13 mouse cellular contexts compared by ENCODE assay signal in genomic region chr1:91770676-91771075, GRCm38 (mm10). TPM values are rescaled to one million over a fixed set of nuclear protein-coding genes. Genes with fewer than 3 reads are reported as not detected.
A peak's percentile ranks its signal among the peaks of the same experiment; 100 is the strongest.
DNase-seq lines count a peak whose midpoint lies in the region; ATAC-seq and TF ChIP-seq lines count a peak whose summit lies in the region.
"Had no signal": no experiment of that assay in that cellular context is flagged by ENCODE, and none has a peak within 500 bp of the region (broad histone marks: within the 10 kb centered on the region; RNA-seq: fewer than 3 reads in every experiment).

No protein-coding gene starts in this region.

- peak overlapping the region; percentile 58 for H3K4me2 ChIP-seq in heart, embryonic 11.5 days
- H3K4me2 ChIP-seq in liver, embryonic 11.5 days = peak overlapping the region; percentile 31
- peak overlapping the region; percentile 16 for H3K4me2 ChIP-seq in limb, embryonic 14.5 days (replicated peaks; ENCODE audit: low read depth, low read length, severe bottlenecking)

- H3K36me3 ChIP-seq in heart, embryonic 11.5 days (ENCODE audit: control insufficient read depth, insufficient read depth, low read length) = no peaks in the 10 kb centered on the region
- no peaks in the 10 kb centered on the region for H3K36me3 ChIP-seq in liver, embryonic 11.5 days (ENCODE audit: control insufficient read depth, insufficient read depth, low read length)
- H3K36me3 ChIP-seq in embryonic facial prominence, embryonic 10.5 days (replicated peaks) = no peaks in the 10 kb centered on the region
- H3K36me3 ChIP-seq in limb, embryonic 14.5 days (ENCODE audit: control insufficient read depth, insufficient read depth, low read length) = no peaks in the 10 kb centered on the region

- TF ChIP-seq POLR2A in limb, embryonic 14.5 days (IDR thresholded peaks at IDR 0.05; ENCODE audit: borderline replicate concordance, extremely low read depth, insufficient read depth, insufficient read length) = no peak

- no peak for DNase-seq in heart, adult 9 months (ENCODE audit: low spot score in 2 of 2)
- DNase-seq in liver, embryonic 11.5 days (ENCODE audit: low spot score) = no peak
- DNase-seq in liver = no peak
- DNase-seq in embryonic facial prominence, embryonic 10.5 days (ENCODE audit: low spot score) = peak; percentile 51
- no peak for DNase-seq in limb, embryonic 14.5 days (ENCODE audit: low spot score)
- DNase-seq in natural killer cell, adult 2 months (ENCODE audit: low spot score in 2 of 2) = no peak
- DNase-seq in spleen, adult 18-20 months = no peak
- DNase-seq: cerebellum, postnatal 10 days; thymus, adult 2 months had no signal

- no peak overlapping the region for H3K27ac ChIP-seq in heart, embryonic 11.5 days (ENCODE audit: low read depth, low read length)
- H3K27ac ChIP-seq in liver, embryonic 11.5 days (ENCODE audit: low read depth, low read length) = no peak overlapping the region
- H3K27ac ChIP-seq in embryonic facial prominence, embryonic 10.5 days (replicated peaks) = peak overlapping the region; percentile 68
- no peak overlapping the region for H3K27ac ChIP-seq in limb, embryonic 14.5 days (replicated peaks; ENCODE audit: low read depth, low read length)

- H3K9me3 ChIP-seq in heart, embryonic 11.5 days (replicated peaks; ENCODE audit: control insufficient read depth, low read length) = no peaks in the 10 kb centered on the region
- no peaks in the 10 kb centered on the region for H3K9me3 ChIP-seq in liver, embryonic 11.5 days (ENCODE audit: control insufficient read depth, low read length)
- no peaks in the 10 kb centered on the region for H3K9me3 ChIP-seq in embryonic facial prominence, embryonic 10.5 days
- H3K9me3 ChIP-seq in limb, embryonic 14.5 days (ENCODE audit: control insufficient read depth, low read length) = no peaks in the 10 kb centered on the region

- no peak for ATAC-seq in heart, embryonic 11.5 days (replicated peaks; ENCODE audit: insufficient number of reproducible peaks, low FRiP score, low TSS enrichment)
- ATAC-seq in liver, embryonic 11.5 days (replicated peaks; ENCODE audit: low FRiP score) = no peak
- 0 out of 2 replicates have a peak, but pooled peaks have one; percentile 26 for ATAC-seq in limb, embryonic 14.5 days (ENCODE audit: low FRiP score, low read depth)
- ATAC-seq: activated CD4-positive, CD25-positive, alpha-beta regulatory T cell, adult 4 months had no signal

- H3K9ac ChIP-seq in heart, embryonic 11.5 days (ENCODE audit: low read depth, low read length) = no peak overlapping the region
- H3K9ac ChIP-seq in liver, embryonic 11.5 days (ENCODE audit: low read depth, low read length) = no peak overlapping the region
- H3K9ac ChIP-seq in limb, embryonic 14.5 days (ENCODE audit: low read depth, low read length, severe bottlenecking) = 0 out of 2 replicates have a peak overlapping the region, but pooled peaks have one; percentile 8

- WGBS in heart, embryonic 11.5 days (ENCODE audit: insufficient replicate concordance) = 4% methylated on average over 10 of the region's 10 CpGs
- WGBS in liver, embryonic 11.5 days = 19% methylated on average over 10 of the region's 10 CpGs
- 14% methylated on average over 10 of the region's 10 CpGs for WGBS in embryonic facial prominence, embryonic 10.5 days
- WGBS in limb, embryonic 14.5 days = 3% methylated on average over 10 of the region's 10 CpGs

- no peaks in the 10 kb centered on the region for H3K27me3 ChIP-seq in heart, embryonic 11.5 days (ENCODE audit: control insufficient read depth, insufficient read depth, low read length)
- H3K27me3 ChIP-seq in liver, embryonic 11.5 days (replicated peaks; ENCODE audit: control insufficient read depth, insufficient read depth, low read length) = no peaks in the 10 kb centered on the region
- peaks cover 15% of the 10 kb centered on the region for H3K27me3 ChIP-seq in embryonic facial prominence, embryonic 10.5 days (replicated peaks; ENCODE audit: low read depth, poor library complexity, severe bottlenecking)
- H3K27me3 ChIP-seq in limb, embryonic 14.5 days (ENCODE audit: control insufficient read depth, insufficient read depth, low read length) = no peaks in the 10 kb centered on the region

- H3K4me3 ChIP-seq in heart, embryonic 11.5 days (ENCODE audit: low read depth, low read length) = 0 out of 2 replicates have a peak overlapping the region, but pooled peaks have one; percentile 15
- no peak overlapping the region for H3K4me3 ChIP-seq in liver, embryonic 11.5 days (ENCODE audit: low read depth, low read length)
- peak overlapping the region; percentile 39 for H3K4me3 ChIP-seq in embryonic facial prominence, embryonic 10.5 days
- H3K4me3 ChIP-seq in limb, embryonic 14.5 days (replicated peaks; ENCODE audit: low read length) = no peak overlapping the region
- H3K4me3 ChIP-seq: erythroblast, embryonic 14.5 days; myocyte had no signal

- H3K4me1 ChIP-seq in heart, embryonic 11.5 days (ENCODE audit: control insufficient read depth, insufficient read depth, low read length) = peaks cover 7% of the 10 kb centered on the region; the same call in 1 of the 2 replicates
- no peaks in the 10 kb centered on the region for H3K4me1 ChIP-seq in liver, embryonic 11.5 days (replicated peaks; ENCODE audit: control insufficient read depth, insufficient read depth, low read length)
- H3K4me1 ChIP-seq in embryonic facial prominence, embryonic 10.5 days = peaks cover 29% of the 10 kb centered on the region
- peaks cover 11% of the 10 kb centered on the region for H3K4me1 ChIP-seq in limb, embryonic 14.5 days (ENCODE audit: control insufficient read depth, insufficient read depth, low read length)

RNA-seq across cellular contexts. Expression of gene Twist2, which starts 30.6 kb away (rescaled TPM):
- 5.2 and 6.5 TPM in 2 replicates for polyA plus RNA-seq in heart, embryonic 11.5 days (2014; fragmentation: Nextera tagmentation; extraction: Ambion mirVana)
- 4.5 and 5.8 TPM in 2 replicates for polyA plus RNA-seq in liver, embryonic 11.5 days (2014; fragmentation: Nextera tagmentation; extraction: Ambion mirVana)
- 53.8 and 55.3 TPM in 2 replicates for polyA plus RNA-seq in embryonic facial prominence, embryonic 10.5 days (2016; fragmentation: Nextera tagmentation; extraction: Ambion mirVana)
- 240 and 337 TPM in 2 replicates for polyA plus RNA-seq in limb, embryonic 14.5 days (2012; rRNA removed)
- 80.8 and 81.8 TPM in 2 replicates for polyA plus RNA-seq in limb, embryonic 14.5 days (2014; fragmentation: Nextera tagmentation; extraction: Ambion mirVana)
- polyA plus RNA-seq: activated CD4-positive, CD25-positive, alpha-beta regulatory T cell, adult 4 months; erythroblast, embryonic 14.5 days had no signal

Comparison
In these comparisons a context has a peak if more than half of its experiments do, and no peak if none do; other contexts are left out.
1. H3K4me3 ChIP-seq: peak in heart, embryonic 11.5 days (single experiment) and embryonic facial prominence, embryonic 10.5 days (single experiment); none in liver, embryonic 11.5 days (single experiment) and limb, embryonic 14.5 days (single experiment).
2. Peak in every context shown above with its lines, with median percentiles within 50 percentile points of each other: H3K4me2 ChIP-seq.